8 mouse cellular contexts compared by ENCODE assay signal in the genomic region with DNA sequence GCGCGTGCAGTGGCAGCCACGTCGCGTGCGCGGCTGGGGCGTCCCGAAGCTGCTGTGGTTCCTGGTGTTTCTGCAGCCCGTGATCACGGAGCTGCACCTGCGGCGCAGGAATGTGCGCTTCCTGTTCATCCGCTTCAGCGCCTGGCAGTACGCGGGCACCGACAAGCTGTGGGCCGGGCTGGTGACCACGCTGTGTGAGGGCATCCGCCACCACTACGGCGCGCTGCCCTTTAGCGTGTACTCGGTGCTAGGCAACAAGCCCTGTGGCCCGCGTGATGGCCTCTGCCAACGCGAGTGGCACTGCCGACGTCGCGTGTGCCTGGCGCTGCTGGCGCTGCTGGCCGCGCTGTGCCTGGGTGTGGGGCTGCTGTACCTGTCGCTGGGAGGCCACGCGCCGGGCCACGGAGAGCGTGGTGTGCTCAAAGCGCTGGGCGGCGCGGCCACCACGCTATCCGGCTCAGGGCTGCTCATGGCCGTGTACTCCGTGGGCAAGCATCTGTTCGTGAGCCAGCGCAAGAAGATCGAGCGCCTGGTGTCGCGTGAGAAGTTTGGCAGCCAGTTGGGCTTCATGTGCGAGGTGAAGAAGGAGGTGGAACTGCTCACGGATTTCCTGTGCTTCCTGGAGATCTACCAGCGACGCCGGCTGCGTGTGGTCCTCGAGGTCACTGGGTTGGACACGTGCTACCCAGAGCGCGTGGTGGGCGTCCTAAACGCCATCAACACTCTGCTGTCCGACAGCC. TPM values are rescaled to one million over a fixed set of nuclear protein-coding genes. Genes with fewer than 3 reads are reported as not detected.
A peak's percentile ranks its signal among the peaks of the same experiment; 100 is the strongest.
DNase-seq lines count a peak whose midpoint lies in the region; ATAC-seq and TF ChIP-seq lines count a peak whose summit lies in the region.

No protein-coding gene starts in this region.

- DNase-seq in left cerebral cortex, adult 2 months (ENCODE audit: extremely low spot score in 1 of 2, low spot score in 2 of 2): no peak
- DNase-seq in left cerebral cortex, adult 9 months (ENCODE audit: low spot score in 2 of 2): no peak
- DNase-seq in mesoderm, embryonic 11.5 days (ENCODE audit: low read depth, low spot score): peak; percentile 26
- no peak for DNase-seq in layer of hippocampus, adult 18-20 months (ENCODE audit: low spot score in 2 of 2)
- DNase-seq in ovary, postnatal 10 days (ENCODE audit: low spot score): no peak
- no peak for DNase-seq in right cerebral cortex, adult 2 months (ENCODE audit: low spot score in 2 of 2)

- H3K4me3 ChIP-seq in left cerebral cortex, adult 2 months: peak overlapping the region; percentile 40
- peak overlapping the region; percentile 22 for H3K4me3 ChIP-seq in cortical plate, adult 2 months (ENCODE audit: insufficient read depth, low read length)

- intact Hi-C loops in left cerebral cortex, adult 2 months (cut with DNase I): no loop called here

- ATAC-seq in granulocyte monocyte progenitor cell, adult 5-6 weeks (replicated peaks; ENCODE audit: poor library complexity, severe bottlenecking): peak; percentile 20

- H3K4me1 ChIP-seq in cortical plate, adult 2 months (ENCODE audit: control insufficient read depth, insufficient read depth, low read length): no peaks in the 10 kb centered on the region

- no peak overlapping the region for H3K27ac ChIP-seq in left cerebral cortex, adult 2 months
- no peak overlapping the region for H3K27ac ChIP-seq in cortical plate, adult 2 months (ENCODE audit: insufficient read depth, low read length)

- TF ChIP-seq POLR2A in cortical plate, adult 2 months (IDR thresholded peaks at IDR 0.05; ENCODE audit: extremely low read depth, insufficient read depth, low read length): no peak

- TF ChIP-seq CTCF in left cerebral cortex, adult 2 months (IDR thresholded peaks at IDR 0.05): no peak
- TF ChIP-seq CTCF in cortical plate, adult 2 months (IDR thresholded peaks at IDR 0.05; ENCODE audit: extremely low read depth, insufficient read depth, low read length): no peak

RNA-seq across cellular contexts. Expression of a gene that starts 5.5 kb away (rescaled TPM):
- total RNA-seq in left cerebral cortex, adult 2 months (2021): under 1 TPM; 0.44 to 0.84 TPM
- 0.98 and 1.1 TPM in 2 replicates for polyA plus RNA-seq in cortical plate, adult 2 months (2012; rRNA removed)
- total RNA-seq in granulocyte monocyte progenitor cell, adult 5-6 weeks (2014; fragmentation: Nextera tagmentation): not detected in 2 replicates
- not detected in 2 replicates for total RNA-seq in granulocyte monocyte progenitor cell, adult 5-6 weeks (2017)
- total RNA-seq in layer of hippocampus, adult 18-20 months (2021): under 1 TPM; 0.56 to 0.57 TPM

RNA-seq across cellular contexts. Expression of a gene that starts 15.0 kb away (rescaled TPM):
- total RNA-seq in left cerebral cortex, adult 2 months (2021): 10 to 100 TPM; 16.6 to 18.4 TPM
- 22.6 TPM in 2 replicates for polyA plus RNA-seq in cortical plate, adult 2 months (2012; rRNA removed)
- 75.3 and 83.4 TPM in 2 replicates for total RNA-seq in granulocyte monocyte progenitor cell, adult 5-6 weeks (2014; fragmentation: Nextera tagmentation)
- 28.2 and 30.6 TPM in 2 replicates for total RNA-seq in granulocyte monocyte progenitor cell, adult 5-6 weeks (2017)
- 10 to 100 TPM; 20.7 to 21.5 TPM for total RNA-seq in layer of hippocampus, adult 18-20 months (2021)

RNA-seq across cellular contexts. Expression of a gene that starts 15.0 kb away (rescaled TPM):
- 1 to 10 TPM; 6.7 to 7.9 TPM for total RNA-seq in left cerebral cortex, adult 2 months (2021)
- polyA plus RNA-seq in cortical plate, adult 2 months (2012; rRNA removed): 7.6 and 7.9 TPM in 2 replicates
- total RNA-seq in granulocyte monocyte progenitor cell, adult 5-6 weeks (2014; fragmentation: Nextera tagmentation): 3.1 and 4.5 TPM in 2 replicates
- 0.60 and 1.0 TPM in 2 replicates for total RNA-seq in granulocyte monocyte progenitor cell, adult 5-6 weeks (2017)
- total RNA-seq in layer of hippocampus, adult 18-20 months (2021): 1 to 10 TPM; 6.1 to 6.3 TPM

RNA-seq across cellular contexts. Expression of a gene that starts 39.7 kb away (rescaled TPM):
- total RNA-seq in left cerebral cortex, adult 2 months (2021): 100 to 1,000 TPM; 148 to 150 TPM
- polyA plus RNA-seq in cortical plate, adult 2 months (2012; rRNA removed): 152 and 153 TPM in 2 replicates
- 29.7 and 32.3 TPM in 2 replicates for total RNA-seq in granulocyte monocyte progenitor cell, adult 5-6 weeks (2014; fragmentation: Nextera tagmentation)
- 11.9 and 17.8 TPM in 2 replicates for total RNA-seq in granulocyte monocyte progenitor cell, adult 5-6 weeks (2017)
- 100 to 1,000 TPM; 122 to 129 TPM for total RNA-seq in layer of hippocampus, adult 18-20 months (2021)

RNA-seq across cellular contexts. Expression of a gene that starts 53.9 kb away (rescaled TPM):
- total RNA-seq in left cerebral cortex, adult 2 months (2021): 1 to 10 TPM; 1.5 to 2.0 TPM
- polyA plus RNA-seq in cortical plate, adult 2 months (2012; rRNA removed): 2.9 and 3.3 TPM in 2 replicates
- total RNA-seq in granulocyte monocyte progenitor cell, adult 5-6 weeks (2014; fragmentation: Nextera tagmentation): 3.9 and 7.0 TPM in 2 replicates
- 3.8 and 3.9 TPM in 2 replicates for total RNA-seq in granulocyte monocyte progenitor cell, adult 5-6 weeks (2017)
- under 1 TPM; 0.74 to 0.89 TPM for total RNA-seq in layer of hippocampus, adult 18-20 months (2021)
